Mouse (Mus musculus) midbrain, postnatal 0 days (tissue): ENCODE data around the gene Kat2b. TPM values are rescaled to one million over a fixed set of nuclear protein-coding genes. Genes with fewer than 3 reads are reported as not detected.
A peak's percentile ranks its signal among the peaks of the same experiment; 100 is the strongest.
"Not testable (repeated sequence)": the region's sequence is repeated elsewhere in the genome, so short reads cannot be mapped to it uniquely, and the experiment has no call there.

Experiments used
- ATAC-seq: fragments of 200-750 bp; cut with Nextera tagmentation; 2 replicates; pipeline ENCODE4 v1.8.0; 2017; ENCODE audit warnings: moderate number of reproducible peaks, mild to moderate bottlenecking, moderate TSS enrichment, moderate library complexity; ENCODE audit not compliant: low FRiP score
- DNase-seq: peaks from one replicate; pipeline ENCODE4 v3.0.0-alpha.2; 2015; ENCODE audit warnings: low spot score
- H3K27ac ChIP-seq: fragments of 300-500 bp; sonication (generic); 2 replicates; pipeline ENCODE4 v1.5.1; 2014; ENCODE audit warnings: low read depth, mild to moderate bottlenecking, low read length, mixed read lengths
- H3K27me3 ChIP-seq: fragments of 300-500 bp; sonication (generic); 2 replicates; pipeline ENCODE4 v1.6.1; 2014; ENCODE audit warnings: low read length, control low read depth, mixed read lengths; ENCODE audit not compliant: insufficient read depth
- H3K36me3 ChIP-seq: fragments of 300-500 bp; sonication (generic); 2 replicates; pipeline ENCODE4 v1.6.1; 2014; ENCODE audit warnings: low read length, control low read depth, mixed read lengths; ENCODE audit not compliant: insufficient read depth
- H3K4me1 ChIP-seq: fragments of 300-500 bp; sonication (generic); 2 replicates; pipeline ENCODE4 v1.6.1; 2014; ENCODE audit warnings: mild to moderate bottlenecking, control low read depth, antibody characterized with exemption, low read length, mixed read lengths; ENCODE audit not compliant: insufficient read depth
- H3K4me2 ChIP-seq: fragments of 300-500 bp; sonication (generic); 2 replicates; pipeline ENCODE4 v1.6.1; 2014; ENCODE audit warnings: low read depth, mild to moderate bottlenecking, low read length, mixed read lengths; ENCODE audit not compliant: poor library complexity, severe bottlenecking
- H3K4me3 ChIP-seq: fragments of 300-500 bp; sonication (generic); 2 replicates; pipeline ENCODE4 v1.5.1; 2014; ENCODE audit warnings: low read depth, mild to moderate bottlenecking, low read length, moderate library complexity
- H3K9ac ChIP-seq: fragments of 300-500 bp; sonication (generic); replicated peaks from 2 replicates; pipeline ENCODE4 v1.6.1; 2014; ENCODE audit warnings: mild to moderate bottlenecking, low read length, moderate library complexity, mixed read lengths; ENCODE audit not compliant: poor library complexity, severe bottlenecking
- H3K9me3 ChIP-seq: fragments of 300-500 bp; sonication (generic); 2 replicates; pipeline ENCODE4 v1.6.1; 2016; ENCODE audit warnings: low read length, control low read depth
- CTCF ChIP-seq: IDR thresholded peaks from 2 replicates; pipeline ENCODE4 v1.5.1; 2016; ENCODE audit warnings: antibody characterized with exemption, mild to moderate bottlenecking
- WGBS: fragments of 180-500 bp; shearing (Covaris S2); extraction: QIAGEN DNeasy Blood & Tissue Kit; methylation state at CpG from one replicate; pipeline ENCODE4 v1.1.7; 2014; 5-methylcytosine and 5-hydroxymethylcytosine counted together
- polyA plus RNA-seq: library from polyadenylated mRNA; unstranded; fragments of >200 nt; fragmentation: Nextera tagmentation; extraction: Ambion mirVana; gene quantifications from 2 replicates; pipeline ENCODE4 v1.2.1, GENCODE M21; 2015
- total RNA-seq: library from RNA; depleted of rRNA; stranded (reverse); fragments of >200 nt; gene quantifications from 2 replicates; pipeline ENCODE4 v1.2.3, GENCODE M21; 2014

Kat2b gene
- total and polyA plus RNA-seq, 2 experiments from 2014 or later, result 3.6 to 22.5 TPM

- no peaks in the 10 kb centered on the region for H3K9me3 ChIP-seq
- no peaks in the 10 kb centered on the region for H3K27me3 ChIP-seq
- no peak overlapping the region for H3K9ac ChIP-seq
- no peaks in the 10 kb centered on the region for H3K36me3 ChIP-seq
- ATAC-seq (no peak), DNase-seq (no peak)
- WGBS, result 94% methylated on average over 5 of the region's 5 CpGs
- no peak for TF ChIP-seq CTCF
- no peak overlapping the region for H3K4me2 ChIP-seq
- H3K27ac ChIP-seq, result no peak overlapping the region
- peaks cover 6% of the 10 kb centered on the region; the same call in 1 of the 2 replicates for H3K4me1 ChIP-seq
- H3K4me3 ChIP-seq, result no peak overlapping the region
These were observed 25.2 kb downstream of the Kat2b start for GRCm38 (mm10) chr17:53591910-53592309.

- ATAC-seq, result no peak
- H3K9ac ChIP-seq, result no peak overlapping the region
- no peak for DNase-seq
These were observed 27.9 kb downstream of the Kat2b start for GRCm38 (mm10) chr17:53594590-53594989.

GRCm38 (mm10) chr17:53595527-53595926 lies 28.9 kb downstream of the Kat2b start:
- no peak overlapping the region for H3K9ac ChIP-seq
- WGBS, result 82% methylated on average over 8 of the region's 8 CpGs
- H3K9me3 ChIP-seq, result no peaks in the 10 kb centered on the region
- peak overlapping the region; percentile 69 for H3K27ac ChIP-seq
- no peaks in the 10 kb centered on the region for H3K36me3 ChIP-seq
- H3K27me3 ChIP-seq, result no peaks in the 10 kb centered on the region
- H3K4me1 ChIP-seq, result no peaks in the 10 kb centered on the region
- no peak for TF ChIP-seq CTCF
- DNase-seq (no peak), ATAC-seq (no peak)
- no peak overlapping the region for H3K4me2 ChIP-seq
- H3K4me3 ChIP-seq, result no peak overlapping the region

More at GRCm38 (mm10) chr17:53594590-53594989, 27.9 kb downstream of the Kat2b start:
- H3K4me3 ChIP-seq, result no peak overlapping the region
- H3K27me3 ChIP-seq, result no peaks in the 10 kb centered on the region
- TF ChIP-seq CTCF, result no peak
- H3K4me2 ChIP-seq, result no peak overlapping the region
- H3K36me3 ChIP-seq, result no peaks in the 10 kb centered on the region
- H3K9me3 ChIP-seq, result no peaks in the 10 kb centered on the region
- no peak overlapping the region for H3K27ac ChIP-seq
- no peaks in the 10 kb centered on the region for H3K4me1 ChIP-seq
- 87% methylated on average over 4 of the region's 4 CpGs for WGBS

GRCm38 (mm10) chr17:53596314-53596882 lies 29.7 kb downstream of the Kat2b start:
- Histone ChIP-seq H3K9me3 (no peaks in the 10 kb centered on the region), H3K4me1 (no peaks in the 10 kb centered on the region), H3K27me3 (no peaks in the 10 kb centered on the region), H3K4me3 (no peak overlapping the region), H3K36me3 (no peaks in the 10 kb centered on the region), H3K4me2 (no peak overlapping the region), H3K9ac (no peak overlapping the region), H3K27ac (peak overlapping the region; percentile 69)
- peak; percentile 93 for ATAC-seq
- peak; percentile 89 for DNase-seq
- 10% methylated on average over 3 of the region's 3 CpGs for WGBS
- no peak for TF ChIP-seq CTCF

GRCm38 (mm10) chr17:53596941-53597790 lies 30.5 kb downstream of the Kat2b start:
- DNase-seq (no peak), ATAC-seq (no peak)
- no peaks in the 10 kb centered on the region for H3K36me3 ChIP-seq
- H3K9me3 ChIP-seq, result no peaks in the 10 kb centered on the region
- no peak overlapping the region for H3K9ac ChIP-seq
- no peak for TF ChIP-seq CTCF
- 81% methylated on average over 11 of the region's 11 CpGs for WGBS
- H3K4me1 ChIP-seq, result no peaks in the 10 kb centered on the region
- no peak overlapping the region for H3K4me3 ChIP-seq
- no peak overlapping the region for H3K4me2 ChIP-seq
- H3K27me3 ChIP-seq, result no peaks in the 10 kb centered on the region
- H3K27ac ChIP-seq, result no peak overlapping the region

GRCm38 (mm10) chr17:53598571-53598970 lies 31.9 kb downstream of the Kat2b start:
- Histone ChIP-seq H3K4me2 (no peak overlapping the region), H3K27me3 (no peaks in the 10 kb centered on the region), H3K9me3 (no peaks in the 10 kb centered on the region), H3K9ac (no peak overlapping the region), H3K4me1 (no peaks in the 10 kb centered on the region), H3K4me3 (no peak overlapping the region), H3K27ac (no peak overlapping the region), H3K36me3 (no peaks in the 10 kb centered on the region)
- TF ChIP-seq CTCF, result no peak
- ATAC-seq (no peak), DNase-seq (no peak)
- 94% methylated on average over 4 of the region's 4 CpGs for WGBS

- no CpG with 5 or more reads among the region's 7 CpGs for WGBS
- not testable (repeated sequence) for H3K4me2 ChIP-seq, H3K27ac ChIP-seq, H3K36me3 ChIP-seq, H3K4me1 ChIP-seq, DNase-seq, H3K9ac ChIP-seq, H3K4me3 ChIP-seq, H3K27me3 ChIP-seq, ATAC-seq, H3K9me3 ChIP-seq
These were observed 36.6 kb downstream of the Kat2b start for GRCm38 (mm10) chr17:53603236-53603635.

- H3K4me2 ChIP-seq, DNase-seq, H3K27ac ChIP-seq, H3K9me3 ChIP-seq, H3K27me3 ChIP-seq, H3K4me1 ChIP-seq, H3K36me3 ChIP-seq, H3K4me3 ChIP-seq, H3K9ac ChIP-seq, ATAC-seq: not testable (repeated sequence)
- no CpG with 5 or more reads among the region's 7 CpGs for WGBS
These were observed 39.4 kb downstream of the Kat2b start for GRCm38 (mm10) chr17:53606082-53606481.
